Mouse (Mus musculus) skeletal muscle tissue, postnatal 0 days (tissue): ENCODE measurements around the gene Abhd6. TPM values are rescaled to one million over a fixed set of nuclear protein-coding genes. Genes with fewer than 3 reads are reported as not detected.

Experiments used
- polyA plus RNA-seq: library from polyadenylated mRNA; unstranded; fragments of >200 nt; fragmentation: Nextera tagmentation; extraction: Ambion mirVana; gene quantifications from 2 replicates; pipeline ENCODE4 v1.2.1, GENCODE M21; 2015

Abhd6 gene
- polyA plus RNA-seq = 3.7 and 5.6 TPM in 2 replicates

DNA sequence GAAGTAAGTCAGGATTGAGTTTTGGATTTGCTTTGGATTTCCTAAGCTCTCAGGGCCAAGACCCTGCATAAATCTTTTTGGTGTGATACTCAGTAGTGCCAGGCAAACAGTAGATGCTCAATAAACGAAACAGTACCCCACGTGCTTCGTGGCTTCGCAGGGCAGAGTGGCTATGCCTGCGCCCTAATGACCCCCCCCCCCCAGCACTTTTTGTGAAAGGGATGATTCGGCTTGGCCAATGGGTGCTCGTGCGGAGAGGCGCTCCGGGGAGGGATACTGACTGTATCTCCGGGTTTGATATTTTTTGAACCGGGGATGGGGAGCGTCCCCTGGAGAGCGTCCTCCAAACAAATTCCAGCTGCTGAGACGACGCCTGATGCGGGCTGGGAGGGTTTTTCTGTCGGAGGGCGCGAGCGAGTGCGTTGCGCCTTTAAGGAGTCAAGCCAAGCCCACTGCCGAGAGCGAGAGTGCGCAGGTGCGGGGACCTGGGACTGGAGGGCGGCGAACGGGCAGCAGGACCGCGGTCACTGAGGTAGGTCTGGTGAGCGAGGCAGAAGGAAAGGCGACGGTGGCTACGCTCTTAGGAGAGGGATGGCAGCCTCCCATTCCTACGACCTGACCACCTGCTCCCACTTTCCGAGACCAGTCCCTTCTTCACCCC lies at the start of gene Abhd6:
Gene Abhd6, plus strand, starts transcription at position 471 of the 661 bp plus-strand sequence.

DNA sequence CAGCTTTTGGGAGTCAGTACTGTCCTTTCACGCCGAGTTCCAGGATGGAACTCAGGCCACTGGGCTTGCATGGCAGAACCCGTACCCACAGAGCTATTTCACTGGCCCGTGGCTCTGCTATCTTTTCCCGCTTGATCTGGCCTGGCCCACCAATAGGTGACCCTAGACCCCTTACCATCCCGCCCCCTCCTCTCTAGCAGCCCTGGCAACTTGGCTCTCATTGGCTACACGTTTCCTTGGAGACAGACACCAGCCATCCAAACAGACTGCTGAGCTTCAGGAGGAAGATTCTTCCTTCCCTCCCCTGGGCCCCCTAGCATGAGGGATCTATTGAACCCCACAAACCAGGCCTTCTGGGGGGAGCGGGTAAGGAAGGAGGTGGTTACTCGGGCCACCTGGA lies 45.7 kb upstream of the Abhd6 start, which contains the start of gene Gm45521:
Gene Gm45521, plus strand, starts transcription at position 240 of the 400 bp plus-strand sequence.

DNA sequence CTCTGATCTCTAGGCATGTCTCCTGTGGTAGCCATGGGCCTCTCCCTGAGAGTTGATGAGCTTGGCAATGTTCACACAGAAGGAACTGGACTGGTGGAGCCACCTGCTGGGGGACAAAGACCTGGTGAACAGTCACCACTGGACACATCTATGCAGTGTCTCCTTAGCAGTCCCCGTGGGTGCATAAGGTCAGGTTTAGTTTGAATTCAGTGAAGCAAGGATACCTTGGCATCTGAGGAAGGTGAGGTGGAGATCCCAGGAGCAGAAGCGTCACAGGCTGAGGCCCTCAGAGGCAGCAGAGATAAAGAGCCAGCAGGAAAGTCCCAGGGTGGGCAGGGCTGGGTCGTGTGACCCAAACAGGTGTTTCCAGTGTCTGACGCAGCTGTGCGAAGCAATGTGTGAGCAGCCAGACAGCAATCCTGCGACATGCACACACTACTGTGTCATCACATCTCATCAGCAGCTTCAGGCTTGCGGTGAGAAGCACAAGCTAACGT lies 8.4 kb upstream of the Abhd6 start, which contains the start of gene Dnase1l3:
Gene Dnase1l3, minus strand, starts transcription at position 303 of the 497 bp plus-strand sequence.

DNA sequence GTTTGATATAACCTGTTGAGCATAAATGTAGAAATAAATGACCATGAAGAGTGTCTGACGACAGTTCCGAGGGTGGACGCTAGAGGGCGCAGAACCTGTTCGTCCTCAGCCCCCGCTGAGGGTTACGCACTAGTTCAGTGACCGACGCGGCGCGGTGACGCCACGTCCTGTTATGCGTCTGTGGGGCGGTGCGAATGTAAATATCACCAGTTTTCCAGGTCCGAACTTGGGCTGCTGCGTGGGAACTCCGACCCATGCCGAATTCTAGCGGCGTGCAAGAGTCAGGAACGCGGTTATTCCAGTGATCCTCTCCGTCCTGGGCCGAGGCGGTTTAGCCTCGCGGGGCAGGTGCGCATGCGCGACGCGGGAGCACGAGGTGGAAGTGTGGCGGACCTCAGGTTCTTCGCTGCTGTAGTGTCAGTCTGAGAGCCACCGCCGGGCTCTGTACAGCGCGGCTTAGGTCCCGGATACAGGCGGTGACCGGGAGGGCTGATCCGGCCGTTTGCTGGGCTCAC lies 77.5 kb downstream of the Abhd6 start, which contains the start of gene Rpp14:
Gene Rpp14, plus strand, starts transcription at position 203 of the 515 bp plus-strand sequence.

DNA sequence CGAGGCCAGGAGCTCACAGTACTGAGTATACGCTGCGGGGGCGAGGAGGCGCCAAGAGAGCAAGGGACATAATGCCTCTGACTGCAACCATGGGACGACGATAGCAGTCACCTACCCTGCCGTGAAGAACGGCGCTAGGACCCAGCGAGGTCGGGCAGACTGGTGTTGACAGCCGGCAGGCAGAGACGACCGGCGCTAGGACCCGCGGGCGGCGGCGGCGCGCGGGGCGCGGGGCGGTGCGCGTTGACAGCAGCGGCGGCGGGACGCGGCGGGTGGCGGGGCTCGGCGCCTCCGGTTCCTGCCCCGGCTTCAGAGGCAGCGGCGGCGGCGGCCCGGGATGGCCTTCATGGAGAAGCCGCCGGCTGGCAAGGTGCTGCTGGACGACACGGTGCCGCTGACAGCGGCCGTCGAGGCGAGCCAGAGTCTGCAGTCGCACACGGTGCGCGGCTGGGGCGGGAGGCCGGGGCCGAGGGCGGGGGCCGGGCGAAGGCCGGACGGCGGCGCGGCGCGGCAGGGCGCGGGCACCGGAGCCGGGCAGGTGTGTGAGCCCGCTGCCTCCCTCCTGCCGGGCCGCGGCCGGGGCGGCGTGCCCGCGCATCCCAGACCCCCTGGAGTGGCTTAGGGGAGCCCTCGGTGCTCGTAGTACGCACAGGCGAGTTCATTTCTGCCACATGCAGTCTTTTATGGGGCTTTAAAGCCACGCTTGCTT lies 95.4 kb downstream of the Abhd6 start, which contains the start of gene Pxk:
Gene Pxk, plus strand, starts transcription at position 234 of the 709 bp plus-strand sequence.

Other genes with a start within 250 kb of the Abhd6 start
- gene Gm26661, start 211.3 kb upstream of the Abhd6 start, polyA plus RNA-seq = not detected in 2 replicates
- gene Flnb, start 184.9 kb upstream of the Abhd6 start, polyA plus RNA-seq = 5.8 TPM in 2 replicates
- not detected in 2 replicates for gene Gm45521, start 45.6 kb upstream of the Abhd6 start, polyA plus RNA-seq
- 0.57 and 0.63 TPM in 2 replicates for gene Dnase1l3, start 8.3 kb upstream of the Abhd6 start, polyA plus RNA-seq
- gene Rpp14, start 77.5 kb downstream of the Abhd6 start, polyA plus RNA-seq = 35.5 and 36.0 TPM in 2 replicates
- gene Pxk, start 95.3 kb downstream of the Abhd6 start, polyA plus RNA-seq = 18.4 and 21.3 TPM in 2 replicates
- 552 and 582 TPM in 2 replicates for gene Pdhb, start 170.1 kb downstream of the Abhd6 start, polyA plus RNA-seq
- 8.6 and 11.3 TPM in 2 replicates for gene Kctd6, start 211.2 kb downstream of the Abhd6 start, polyA plus RNA-seq